8 mouse cellular contexts compared by ENCODE assay signal in the genomic region with DNA sequence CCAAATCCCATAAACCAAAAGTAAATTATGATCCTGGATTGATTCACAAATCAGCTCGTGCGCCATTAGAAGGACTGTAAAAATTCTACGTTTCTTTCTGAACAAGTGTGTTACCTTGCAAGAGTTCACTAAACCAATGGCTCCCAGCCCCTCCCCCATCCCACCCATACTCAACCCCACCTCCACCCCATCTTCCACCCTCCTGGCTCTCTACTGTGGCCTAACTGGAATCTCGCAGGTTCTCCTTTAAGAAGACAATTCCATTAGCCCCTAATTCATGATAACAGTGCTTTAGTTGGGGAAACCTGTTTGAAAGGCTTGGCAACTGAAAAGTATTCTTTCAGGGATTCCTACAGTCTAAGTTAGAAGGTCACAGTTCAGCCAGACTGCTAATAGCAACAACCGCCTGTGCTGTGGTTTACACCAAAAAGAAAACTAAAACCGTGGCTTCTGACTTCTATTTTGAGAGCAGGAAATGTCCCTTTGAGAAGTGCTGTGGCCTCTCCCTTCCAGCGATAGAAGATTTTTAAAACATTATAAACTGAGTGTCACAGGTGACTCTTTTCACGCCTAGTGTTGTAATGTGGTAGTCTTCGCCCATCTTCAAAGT. TPM values are rescaled to one million over a fixed set of nuclear protein-coding genes. Genes with fewer than 3 reads are reported as not detected.
DNase-seq lines count a peak whose midpoint lies in the region; ATAC-seq lines count a peak whose summit lies in the region.

No protein-coding gene starts in this region.

- H3K27me3 ChIP-seq in heart, embryonic 11.5 days (ENCODE audit: control insufficient read depth, insufficient read depth, low read length), result no peaks in the 10 kb centered on the region
- no peaks in the 10 kb centered on the region for H3K27me3 ChIP-seq in forebrain, embryonic 15.5 days
- H3K27me3 ChIP-seq in splenic B cell, adult 2 months (ENCODE audit: control insufficient read depth, insufficient read depth, low read length, poor library complexity, severe bottlenecking), result no peaks in the 10 kb centered on the region

- H3K4me3 ChIP-seq in heart, embryonic 11.5 days (ENCODE audit: low read depth, low read length), result peak overlapping the region; percentile 75
- H3K4me3 ChIP-seq in forebrain, embryonic 15.5 days, result peak overlapping the region; percentile 70

- peaks cover 20% of the 10 kb centered on the region for H3K4me1 ChIP-seq in heart, embryonic 11.5 days (ENCODE audit: control insufficient read depth, insufficient read depth, low read length)
- peaks cover 27% of the 10 kb centered on the region for H3K4me1 ChIP-seq in forebrain, embryonic 15.5 days

- WGBS in heart, embryonic 11.5 days (ENCODE audit: insufficient replicate concordance), result 21% methylated on average over 9 of the region's 9 CpGs
- WGBS in forebrain, embryonic 15.5 days, result 32% methylated on average over 9 of the region's 9 CpGs

- no peaks in the 10 kb centered on the region for H3K36me3 ChIP-seq in heart, embryonic 11.5 days (ENCODE audit: control insufficient read depth, insufficient read depth, low read length)
- H3K36me3 ChIP-seq in forebrain, embryonic 15.5 days, result no peaks in the 10 kb centered on the region
- no peaks in the 10 kb centered on the region; the same call in 1 of the 2 replicates for H3K36me3 ChIP-seq in splenic B cell, adult 2 months (ENCODE audit: control insufficient read depth, insufficient read depth, low read length, poor library complexity, severe bottlenecking)

- no peak overlapping the region for H3K9ac ChIP-seq in heart, embryonic 11.5 days (ENCODE audit: low read depth, low read length)
- no peak overlapping the region for H3K9ac ChIP-seq in forebrain, embryonic 15.5 days (replicated peaks)

- ATAC-seq in heart, embryonic 11.5 days (replicated peaks; ENCODE audit: insufficient number of reproducible peaks, low FRiP score, low TSS enrichment), result no peak
- ATAC-seq in CD4-positive, CD25-positive, alpha-beta regulatory T cell, adult 4 months, result peak; percentile 64
- ATAC-seq in forebrain, embryonic 15.5 days (replicated peaks), result no peak
- no peak for ATAC-seq in megakaryocyte-erythroid progenitor cell, adult 5-6 weeks (replicated peaks; ENCODE audit: low FRiP score, low TSS enrichment, poor library complexity, severe bottlenecking)

- peak overlapping the region; percentile 78 for H3K4me2 ChIP-seq in heart, embryonic 11.5 days
- H3K4me2 ChIP-seq in forebrain, embryonic 15.5 days (replicated peaks), result peak overlapping the region; percentile 54

- H3K9me3 ChIP-seq in heart, embryonic 11.5 days (replicated peaks; ENCODE audit: control insufficient read depth, low read length), result no peaks in the 10 kb centered on the region
- H3K9me3 ChIP-seq in forebrain, embryonic 15.5 days, result no peaks in the 10 kb centered on the region

- DNase-seq in heart, postnatal 36 days, result no peak
- DNase-seq in liver, result peak; percentile 42
- peak; percentile 65 for DNase-seq in splenic B cell, adult 2 months (ENCODE audit: low read depth, low spot score)
- no peak for DNase-seq in right cerebral cortex, postnatal 10 days (ENCODE audit: low spot score in 2 of 2)

- intact Hi-C loops in heart, postnatal 36 days (cut with DNase I), result loop anchor here (5.0 kb wide), 3 partner anchors 123 to 318 kb away; a partner anchor contains a TSS

- H3K27ac ChIP-seq in heart, embryonic 11.5 days (ENCODE audit: low read depth, low read length), result no peak overlapping the region
- H3K27ac ChIP-seq in forebrain, embryonic 15.5 days (replicated peaks), result no peak overlapping the region

RNA-seq across cellular contexts. Expression of a gene that starts 1.0 kb away (rescaled TPM):
- polyA plus RNA-seq in heart, embryonic 11.5 days (2014; fragmentation: Nextera tagmentation; extraction: Ambion mirVana), result 68.7 and 75.5 TPM in 2 replicates
- total RNA-seq in heart, postnatal 36 days (2021), result 100 to 1,000 TPM; 120 to 133 TPM
- polyA plus RNA-seq in CD4-positive, CD25-positive, alpha-beta regulatory T cell, adult 4 months (2017; shearing (Covaris generic)), result 100 to 1,000 TPM; 129 to 166 TPM
- 86.4 and 90.5 TPM in 2 replicates for polyA plus RNA-seq in forebrain, embryonic 15.5 days (2015; fragmentation: Nextera tagmentation; extraction: Ambion mirVana)
- 118 and 140 TPM in 2 replicates for total RNA-seq in megakaryocyte-erythroid progenitor cell, adult 5-6 weeks (2014; fragmentation: Nextera tagmentation)
- 36.9 and 47.6 TPM in 2 replicates for total RNA-seq in megakaryocyte-erythroid progenitor cell, adult 5-6 weeks (2017)

Comparison
In these comparisons a context has a peak if more than half of its experiments do, and no peak if none do; other contexts are left out.
1. DNase-seq: peak in liver (single experiment) and splenic B cell, adult 2 months (single experiment); none in heart, postnatal 36 days (0 of 2) and right cerebral cortex, postnatal 10 days (0 of 2).